Mouse (Mus musculus): ENCODE results near the gene Vti1b. TPM values are rescaled to one million over a fixed set of nuclear protein-coding genes. Genes with fewer than 3 reads are reported as not detected.

Vti1b gene
- polyA plus RNA-seq, 1 experiment from 2014 or later = 83.6 TPM

GRCm38 (mm10) chr12:79131706-79132460 is 40.6 kb downstream of the Vti1b start:
- Histone ChIP-seq H3K9ac (replicated peaks; ENCODE audit: low read depth, low read length) (no peak overlapping the region), H3K27me3 (ENCODE audit: control insufficient read depth, insufficient read depth, low read length) (peaks cover 15% of the 10 kb centered on the region), H3K4me3 (ENCODE audit: low read depth, low read length) (no peak overlapping the region), H3K9me3 (ENCODE audit: control insufficient read depth, low read depth, low read length) (no peaks in the 10 kb centered on the region), H3K4me1 (ENCODE audit: control insufficient read depth, insufficient read depth, low read length) (0 out of 2 replicates have a peak, but pooled peaks cover 5% of the 10 kb centered on the region), H3K4me2 (replicated peaks; ENCODE audit: low read depth, low read length) (0 out of 2 replicates have a peak overlapping the region, but pooled peaks have one; percentile 93), H3K36me3 (ENCODE audit: control insufficient read depth, insufficient read depth, low read length) (no peaks in the 10 kb centered on the region), H3K27ac (ENCODE audit: low read length) (no peak overlapping the region)
- ATAC-seq (ENCODE audit: insufficient number of reproducible peaks, insufficient read depth, low FRiP score, low read depth) = no peak
- WGBS = 26% methylated on average over 5 of the region's 5 CpGs

- WGBS = 2% methylated on average over 22 of the region's 22 CpGs
- H3K27me3 ChIP-seq (ENCODE audit: control insufficient read depth, insufficient read depth, low read length) = peaks cover 15% of the 10 kb centered on the region
- H3K4me2 ChIP-seq (replicated peaks; ENCODE audit: low read depth, low read length) = peak overlapping the region; percentile 93
- H3K27ac ChIP-seq (ENCODE audit: low read length) = no peak overlapping the region
- H3K4me3 ChIP-seq (ENCODE audit: low read depth, low read length) = peak overlapping the region; percentile 40
- H3K36me3 ChIP-seq (ENCODE audit: control insufficient read depth, insufficient read depth, low read length) = no peaks in the 10 kb centered on the region
- no peak overlapping the region for H3K9ac ChIP-seq (replicated peaks; ENCODE audit: low read depth, low read length)
- 0 out of 2 replicates have a peak, but pooled peaks cover 5% of the 10 kb centered on the region for H3K4me1 ChIP-seq (ENCODE audit: control insufficient read depth, insufficient read depth, low read length)
- H3K9me3 ChIP-seq (ENCODE audit: control insufficient read depth, low read depth, low read length) = no peaks in the 10 kb centered on the region
- no peak for ATAC-seq (ENCODE audit: insufficient number of reproducible peaks, insufficient read depth, low FRiP score, low read depth)
Observed at GRCm38 (mm10) chr12:79131178-79131675, 41.2 kb downstream of the Vti1b start.

GRCm38 (mm10) chr12:79130299-79131177 is 41.9 kb downstream of the Vti1b start, which contains the start of gene Arg2:
Arg2 (plus strand) TSS chr12:79130777.
- peak within 1 kb of the TSS; percentile 40 for H3K4me3 ChIP-seq (ENCODE audit: low read depth, low read length)
- H3K27me3 ChIP-seq (ENCODE audit: control insufficient read depth, insufficient read depth, low read length) = peaks cover 15% of the 10 kb centered on the region
- no peaks in the 10 kb centered on the region for H3K36me3 ChIP-seq (ENCODE audit: control insufficient read depth, insufficient read depth, low read length)
- no peak within 1 kb of the TSS for H3K9ac ChIP-seq (replicated peaks; ENCODE audit: low read depth, low read length)
- 0 out of 2 replicates have a peak, but pooled peaks cover 5% of the 10 kb centered on the region for H3K4me1 ChIP-seq (ENCODE audit: control insufficient read depth, insufficient read depth, low read length)
- under 1% methylated on average over 47 of the region's 47 CpGs for WGBS
- H3K9me3 ChIP-seq (ENCODE audit: control insufficient read depth, low read depth, low read length) = no peaks in the 10 kb centered on the region
- ATAC-seq (ENCODE audit: insufficient number of reproducible peaks, insufficient read depth, low FRiP score, low read depth) = peak; percentile 92
- H3K4me2 ChIP-seq (replicated peaks; ENCODE audit: low read depth, low read length) = peak within 1 kb of the TSS; percentile 93
- H3K27ac ChIP-seq (ENCODE audit: low read length) = no peak within 1 kb of the TSS

GRCm38 (mm10) chr12:79122820-79123219 is 49.6 kb downstream of the Vti1b start:
- Histone ChIP-seq H3K4me2 (replicated peaks; ENCODE audit: low read depth, low read length) (no peak overlapping the region), H3K4me3 (ENCODE audit: low read depth, low read length) (no peak overlapping the region), H3K4me1 (ENCODE audit: control insufficient read depth, insufficient read depth, low read length) (no peaks in the 10 kb centered on the region), H3K27ac (ENCODE audit: low read length) (no peak overlapping the region), H3K27me3 (ENCODE audit: control insufficient read depth, insufficient read depth, low read length) (no peaks in the 10 kb centered on the region), H3K9me3 (ENCODE audit: control insufficient read depth, low read depth, low read length) (no peaks in the 10 kb centered on the region), H3K36me3 (ENCODE audit: control insufficient read depth, insufficient read depth, low read length) (no peaks in the 10 kb centered on the region), H3K9ac (replicated peaks; ENCODE audit: low read depth, low read length) (no peak overlapping the region)
- WGBS = 32% methylated on average over 3 of the region's 3 CpGs
- no peak for ATAC-seq (ENCODE audit: insufficient number of reproducible peaks, insufficient read depth, low FRiP score, low read depth)

GRCm38 (mm10) chr12:79118991-79119390 is 53.5 kb downstream of the Vti1b start:
- Histone ChIP-seq H3K27me3 (ENCODE audit: control insufficient read depth, insufficient read depth, low read length) (no peaks in the 10 kb centered on the region), H3K9ac (replicated peaks; ENCODE audit: low read depth, low read length) (no peak overlapping the region), H3K36me3 (ENCODE audit: control insufficient read depth, insufficient read depth, low read length) (no peaks in the 10 kb centered on the region), H3K27ac (ENCODE audit: low read length) (no peak overlapping the region), H3K4me3 (ENCODE audit: low read depth, low read length) (no peak overlapping the region), H3K9me3 (ENCODE audit: control insufficient read depth, low read depth, low read length) (no peaks in the 10 kb centered on the region), H3K4me2 (replicated peaks; ENCODE audit: low read depth, low read length) (no peak overlapping the region), H3K4me1 (ENCODE audit: control insufficient read depth, insufficient read depth, low read length) (no peaks in the 10 kb centered on the region)
- 85% methylated on average over 4 of the region's 4 CpGs for WGBS
- ATAC-seq (ENCODE audit: insufficient number of reproducible peaks, insufficient read depth, low FRiP score, low read depth) = no peak

Other genes starting within 250 kb of the Vti1b start
- gene Tmem229b, start 165.0 kb downstream of the Vti1b start, polyA plus RNA-seq (2014; fragmentation: Nextera tagmentation; extraction: Ambion mirVana) = 5.3 and 5.7 TPM in 2 replicates
- gene Plekhh1, start 143.5 kb downstream of the Vti1b start, polyA plus RNA-seq (2014; fragmentation: Nextera tagmentation; extraction: Ambion mirVana) = 4.7 and 4.8 TPM in 2 replicates
- gene Pigh, start 83.0 kb downstream of the Vti1b start, polyA plus RNA-seq (2014; fragmentation: Nextera tagmentation; extraction: Ambion mirVana) = 36.0 and 37.4 TPM in 2 replicates
- gene Arg2, start 41.9 kb downstream of the Vti1b start, polyA plus RNA-seq (2014; fragmentation: Nextera tagmentation; extraction: Ambion mirVana) = 0.94 and 1.4 TPM in 2 replicates
- 29.1 and 30.4 TPM in 2 replicates for gene Rdh11, start 19.6 kb upstream of the Vti1b start, polyA plus RNA-seq (2014; fragmentation: Nextera tagmentation; extraction: Ambion mirVana)
- 5.0 and 5.6 TPM in 2 replicates for gene Rdh12, start 36.2 kb upstream of the Vti1b start, polyA plus RNA-seq (2014; fragmentation: Nextera tagmentation; extraction: Ambion mirVana)
- gene Zfyve26, start 123.6 kb upstream of the Vti1b start, polyA plus RNA-seq (2014; fragmentation: Nextera tagmentation; extraction: Ambion mirVana) = 17.2 and 18.2 TPM in 2 replicates
- 8.4 and 10.3 TPM in 2 replicates for gene Rad51b, start 124.6 kb upstream of the Vti1b start, polyA plus RNA-seq (2014; fragmentation: Nextera tagmentation; extraction: Ambion mirVana)

All from stomach, embryonic 14.5 days (tissue).